9 mouse cellular contexts compared by ENCODE assay signal in genomic region chr13:92733252-92733651, GRCm38 (mm10).
DNase-seq lines count a peak whose midpoint lies in the region; ATAC-seq and TF ChIP-seq lines count a peak whose summit lies in the region.
"Had no signal": no experiment of that assay in that cellular context is flagged by ENCODE, and none has a peak within 500 bp of the region (broad histone marks: within the 10 kb centered on the region; RNA-seq: fewer than 3 reads in every experiment).

No protein-coding gene starts in this region.

- H3K9ac ChIP-seq in kidney, embryonic 15.5 days = no peak overlapping the region
- no peak overlapping the region for H3K9ac ChIP-seq in hindbrain, embryonic 13.5 days
- no peak overlapping the region for H3K9ac ChIP-seq in limb, embryonic 15.5 days
- H3K9ac ChIP-seq in midbrain, postnatal 0 days (replicated peaks; ENCODE audit: low read length, poor library complexity, severe bottlenecking) = no peak overlapping the region
- H3K9ac ChIP-seq: embryonic facial prominence, embryonic 12.5 days had no signal

- 45% methylated on average over 9 of the region's 9 CpGs for WGBS in kidney, adult 2 months
- 45% methylated on average over 9 of the region's 9 CpGs for WGBS in kidney, embryonic 15.5 days
- 34% methylated on average over 9 of the region's 9 CpGs for WGBS in hindbrain, embryonic 13.5 days
- WGBS in limb, embryonic 15.5 days = 34% methylated on average over 9 of the region's 9 CpGs
- 36% methylated on average over 9 of the region's 9 CpGs for WGBS in midbrain, postnatal 0 days

- H3K4me1 ChIP-seq in kidney, adult 2 months (ENCODE audit: control insufficient read depth, insufficient read depth, low read length) = no peaks in the 10 kb centered on the region
- peaks cover 8% of the 10 kb centered on the region for H3K4me1 ChIP-seq in kidney, embryonic 15.5 days
- peaks cover 45% of the 10 kb centered on the region for H3K4me1 ChIP-seq in hindbrain, embryonic 13.5 days (replicated peaks)
- H3K4me1 ChIP-seq in limb, embryonic 15.5 days = peaks cover 5% of the 10 kb centered on the region; the same call in 1 of the 2 replicates
- H3K4me1 ChIP-seq in midbrain, postnatal 0 days (ENCODE audit: insufficient read depth, low read length) = no peaks in the 10 kb centered on the region
- H3K4me1 ChIP-seq: embryonic facial prominence, embryonic 12.5 days had no signal

- no peak for ATAC-seq in kidney, embryonic 15.5 days (replicated peaks; ENCODE audit: low FRiP score)
- ATAC-seq in hindbrain, embryonic 13.5 days (ENCODE audit: low FRiP score) = no peak
- 0 out of 2 replicates have a peak, but pooled peaks have one; percentile 31 for ATAC-seq in limb, embryonic 15.5 days (ENCODE audit: insufficient number of reproducible peaks, low FRiP score, low TSS enrichment, low read depth)
- peak; percentile 18; the same call in 1 of the 2 replicates for ATAC-seq in midbrain, postnatal 0 days (ENCODE audit: low FRiP score)

- peak; percentile 60 for TF ChIP-seq CTCF in kidney, adult 2 months (conservative IDR thresholded peaks at IDR 0.05; ENCODE audit: insufficient read depth, insufficient read length, low read depth, low read length)
- TF ChIP-seq CTCF in midbrain, postnatal 0 days (IDR thresholded peaks at IDR 0.05) = peak; percentile 53

- H3K36me3 ChIP-seq in kidney, adult 2 months (ENCODE audit: control insufficient read depth, insufficient read depth, low read length) = no peaks in the 10 kb centered on the region
- H3K36me3 ChIP-seq in kidney, embryonic 15.5 days = no peaks in the 10 kb centered on the region
- no peaks in the 10 kb centered on the region for H3K36me3 ChIP-seq in hindbrain, embryonic 13.5 days
- no peaks in the 10 kb centered on the region for H3K36me3 ChIP-seq in limb, embryonic 15.5 days
- no peaks in the 10 kb centered on the region for H3K36me3 ChIP-seq in midbrain, postnatal 0 days (ENCODE audit: insufficient read depth, low read length)
- H3K36me3 ChIP-seq: embryonic facial prominence, embryonic 12.5 days had no signal

- TF ChIP-seq POLR2A in kidney, adult 2 months (IDR thresholded peaks at IDR 0.05; ENCODE audit: low read depth, low read length) = no peak

- H3K4me3 ChIP-seq in kidney, adult 2 months (ENCODE audit: insufficient read depth, low read depth, low read length) = no peak overlapping the region
- H3K4me3 ChIP-seq in kidney, embryonic 15.5 days (replicated peaks) = no peak overlapping the region
- H3K4me3 ChIP-seq in hindbrain, embryonic 13.5 days = no peak overlapping the region
- no peak overlapping the region for H3K4me3 ChIP-seq in limb, embryonic 15.5 days
- H3K4me3 ChIP-seq in midbrain, postnatal 0 days (ENCODE audit: low read depth, low read length) = no peak overlapping the region
- H3K4me3 ChIP-seq: embryonic facial prominence, embryonic 12.5 days had no signal

- no peaks in the 10 kb centered on the region for H3K27me3 ChIP-seq in kidney, adult 2 months (replicated peaks; ENCODE audit: control insufficient read depth, insufficient read depth, low read length)
- H3K27me3 ChIP-seq in kidney, embryonic 15.5 days = no peaks in the 10 kb centered on the region
- 0 out of 2 replicates have a peak, but pooled peaks cover 2% of the 10 kb centered on the region for H3K27me3 ChIP-seq in hindbrain, embryonic 13.5 days
- H3K27me3 ChIP-seq in limb, embryonic 15.5 days = no peaks in the 10 kb centered on the region
- H3K27me3 ChIP-seq in midbrain, postnatal 0 days (ENCODE audit: insufficient read depth, low read length) = no peaks in the 10 kb centered on the region
- H3K27me3 ChIP-seq: embryonic facial prominence, embryonic 12.5 days had no signal

- no peak overlapping the region for H3K4me2 ChIP-seq in kidney, embryonic 15.5 days
- no peak overlapping the region for H3K4me2 ChIP-seq in hindbrain, embryonic 13.5 days
- H3K4me2 ChIP-seq in limb, embryonic 15.5 days = no peak overlapping the region
- no peak overlapping the region for H3K4me2 ChIP-seq in midbrain, postnatal 0 days (ENCODE audit: low read depth, low read length, poor library complexity, severe bottlenecking)
- H3K4me2 ChIP-seq: embryonic facial prominence, embryonic 12.5 days had no signal

- no peaks in the 10 kb centered on the region for H3K9me3 ChIP-seq in kidney, embryonic 15.5 days (replicated peaks)
- no peaks in the 10 kb centered on the region for H3K9me3 ChIP-seq in hindbrain, embryonic 13.5 days
- no peaks in the 10 kb centered on the region for H3K9me3 ChIP-seq in limb, embryonic 15.5 days
- H3K9me3 ChIP-seq in midbrain, postnatal 0 days (ENCODE audit: low read length) = no peaks in the 10 kb centered on the region
- H3K9me3 ChIP-seq: embryonic facial prominence, embryonic 12.5 days had no signal

- peak; percentile 44 for DNase-seq in kidney, adult 2 months
- peak; percentile 63 to 67 for DNase-seq in adrenal gland, adult 18-20 months (ENCODE audit: low spot score in 2 of 2)
- DNase-seq in embryo, embryonic 10 days (ENCODE audit: low spot score) = peak; percentile 71
- peak; percentile 78 for DNase-seq in midbrain, postnatal 0 days (ENCODE audit: low spot score)
- DNase-seq in thymus, adult 18-20 months = peak; percentile 49 to 62

- H3K27ac ChIP-seq in kidney, adult 2 months (ENCODE audit: insufficient read depth, low read depth, low read length) = no peak overlapping the region
- H3K27ac ChIP-seq in kidney, embryonic 15.5 days = no peak overlapping the region
- H3K27ac ChIP-seq in hindbrain, embryonic 13.5 days = peak overlapping the region; percentile 72
- peak overlapping the region; percentile 23 for H3K27ac ChIP-seq in limb, embryonic 15.5 days
- H3K27ac ChIP-seq in midbrain, postnatal 0 days (ENCODE audit: low read depth, low read length) = no peak overlapping the region
- H3K27ac ChIP-seq: embryonic facial prominence, embryonic 12.5 days had no signal

Comparison
In these comparisons a context has a peak if more than half of its experiments do, and no peak if none do; other contexts are left out.
1. H3K27ac ChIP-seq: peak in hindbrain, embryonic 13.5 days (single experiment) and limb, embryonic 15.5 days (single experiment); none in kidney, adult 2 months (single experiment), kidney, embryonic 15.5 days (single experiment) and midbrain, postnatal 0 days (single experiment).
2. ATAC-seq: peak in limb, embryonic 15.5 days (single experiment) and midbrain, postnatal 0 days (single experiment); none in kidney, embryonic 15.5 days (single experiment) and hindbrain, embryonic 13.5 days (single experiment).
3. Peak in every context shown above with its lines, with median percentiles within 50 percentile points of each other: DNase-seq.